Mouse (Mus musculus) mouse embryonic stem cell (cell line): ENCODE measurements around the gene Trappc3.

ENCODE experiments used
- in situ Hi-C, 2 experiments: fragments of 300-500 bp; cut with MboI; formaldehyde crosslinking; loops; 1 replicate in 1 of 2; 3 replicates in 1 of 2; pipeline ENCODE4 v1.14.3; 2019 to 2020; ENCODE audit warnings: low sequenced_read_pairs in 2 of 2, low pct_unique_long_range_greater_than_20kb in 1 of 2, mixed read lengths in 1 of 2; ENCODE audit not compliant: unreplicated experiment in 1 of 2

The Trappc3 gene

DNA sequence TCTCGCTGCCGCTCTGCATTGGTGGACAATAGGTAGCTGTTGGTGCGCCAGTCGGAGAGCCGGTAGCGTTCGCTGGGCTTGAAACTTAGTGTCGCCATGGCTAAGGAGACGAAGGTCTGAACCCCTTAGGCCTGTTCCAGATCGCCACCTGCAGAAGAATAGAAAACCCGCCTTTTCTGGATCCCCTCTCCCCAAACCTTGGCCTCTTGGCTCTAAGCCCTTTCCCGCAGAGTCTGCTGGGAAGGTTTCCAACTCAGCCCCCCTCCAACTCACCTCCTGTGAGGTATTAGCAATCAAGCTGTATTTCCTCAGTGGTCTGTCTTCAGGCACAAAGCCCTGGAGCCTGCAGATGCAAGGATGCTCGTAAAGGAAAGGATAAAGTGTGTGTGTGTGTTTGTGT is 62.7 kb downstream of the Trappc3 start:
- in situ Hi-C loops: no loop called here

DNA sequence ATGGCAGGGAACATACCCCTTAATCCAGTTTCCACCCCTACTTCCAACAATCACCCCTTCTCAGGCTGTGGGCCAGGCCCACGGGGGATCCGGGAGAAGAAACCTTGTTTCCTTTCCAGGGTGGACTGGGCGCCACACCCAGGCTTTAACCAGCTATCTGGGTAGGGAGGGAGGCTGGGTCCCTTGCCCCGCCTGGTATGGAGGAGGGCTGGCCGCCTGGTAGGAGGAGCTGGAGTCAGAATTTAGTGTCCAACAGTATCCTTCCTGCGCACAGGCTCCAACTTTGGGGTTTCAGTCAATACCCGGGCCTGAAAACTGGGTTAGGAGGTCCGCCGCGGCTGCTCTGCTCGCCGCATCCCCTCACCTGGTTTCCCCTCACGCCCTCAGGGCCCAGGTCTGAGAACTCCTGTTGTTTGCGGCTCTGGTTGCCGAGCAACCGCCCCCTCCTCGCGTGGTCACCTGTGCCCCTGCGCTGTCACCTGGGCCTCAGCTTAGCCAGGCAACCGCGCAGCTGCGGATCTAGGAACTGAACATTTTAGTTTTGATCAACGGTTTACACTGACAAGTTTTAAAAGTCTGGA is 63.2 kb downstream of the Trappc3 start, which contains the start of gene Tekt2:
Tekt2 (minus strand) TSS at position 408 of the 581 bp plus-strand sequence.
- in situ Hi-C loops: no loop called here
